Mouse (Mus musculus): Measurements from ENCODE around the gene Ctsl. TPM values are rescaled to one million over a fixed set of nuclear protein-coding genes. Genes with fewer than 3 reads are reported as not detected.
A peak's percentile ranks its signal among the peaks of the same experiment; 100 is the strongest.

Gene Ctsl
- polyA plus RNA-seq, 1 experiment from 2014 or later: 142 TPM

- H3K27ac ChIP-seq (ENCODE audit: low read depth, low read length): no peak overlapping the region
- H3K4me3 ChIP-seq (ENCODE audit: low read depth, low read length): no peak overlapping the region
- ATAC-seq (ENCODE audit: low FRiP score): no peak
- H3K9me3 ChIP-seq (ENCODE audit: control insufficient read depth, low read length): no peaks in the 10 kb centered on the region
- WGBS: 86% methylated on average over 2 of the region's 2 CpGs
- H3K4me2 ChIP-seq: no peak overlapping the region
- no peak for DNase-seq (ENCODE audit: low spot score, missing footprints)
- H3K27me3 ChIP-seq (ENCODE audit: control insufficient read depth, insufficient read depth, low read length): no peaks in the 10 kb centered on the region
- H3K9ac ChIP-seq (ENCODE audit: low read length): no peak overlapping the region
- peaks cover 10% of the 10 kb centered on the region; the same call in 1 of the 2 replicates for H3K36me3 ChIP-seq (ENCODE audit: control insufficient read depth, insufficient read depth, low read length)
- peaks cover 3% of the 10 kb centered on the region; the same call in 1 of the 2 replicates for H3K4me1 ChIP-seq (ENCODE audit: control insufficient read depth, insufficient read depth, low read length)
These were observed 6.4 kb downstream of the Ctsl start for GRCm38 (mm10) chr13:64364258-64364657.

GRCm38 (mm10) chr13:64362139-64362538, 8.6 kb downstream of the Ctsl start:
- no peak for ATAC-seq (ENCODE audit: low FRiP score)
- no peak for DNase-seq (ENCODE audit: low spot score, missing footprints)
- no peak overlapping the region for H3K27ac ChIP-seq (ENCODE audit: low read depth, low read length)
- peaks cover 6% of the 10 kb centered on the region; the same call in 1 of the 2 replicates for H3K36me3 ChIP-seq (ENCODE audit: control insufficient read depth, insufficient read depth, low read length)
- WGBS: 88% methylated on average over 6 of the region's 6 CpGs
- H3K4me1 ChIP-seq (ENCODE audit: control insufficient read depth, insufficient read depth, low read length): no peaks in the 10 kb centered on the region
- no peaks in the 10 kb centered on the region for H3K9me3 ChIP-seq (ENCODE audit: control insufficient read depth, low read length)
- no peak overlapping the region for H3K9ac ChIP-seq (ENCODE audit: low read length)
- no peaks in the 10 kb centered on the region for H3K27me3 ChIP-seq (ENCODE audit: control insufficient read depth, insufficient read depth, low read length)
- no peak overlapping the region for H3K4me2 ChIP-seq
- no peak overlapping the region for H3K4me3 ChIP-seq (ENCODE audit: low read depth, low read length)

GRCm38 (mm10) chr13:64361020-64361419, 9.7 kb downstream of the Ctsl start:
- Histone ChIP-seq H3K4me2 (no peak overlapping the region), H3K36me3 (ENCODE audit: control insufficient read depth, insufficient read depth, low read length) (peaks cover 6% of the 10 kb centered on the region; the same call in 1 of the 2 replicates), H3K4me1 (ENCODE audit: control insufficient read depth, insufficient read depth, low read length) (no peaks in the 10 kb centered on the region), H3K27ac (ENCODE audit: low read depth, low read length) (no peak overlapping the region), H3K27me3 (ENCODE audit: control insufficient read depth, insufficient read depth, low read length) (no peaks in the 10 kb centered on the region), H3K9ac (ENCODE audit: low read length) (no peak overlapping the region), H3K4me3 (ENCODE audit: low read depth, low read length) (no peak overlapping the region), H3K9me3 (ENCODE audit: control insufficient read depth, low read length) (no peaks in the 10 kb centered on the region)
- ATAC-seq (ENCODE audit: low FRiP score) (no peak), DNase-seq (ENCODE audit: low spot score, missing footprints) (no peak)
- WGBS: 88% methylated on average over 3 of the region's 3 CpGs

GRCm38 (mm10) chr13:64359702-64360101, 11.0 kb downstream of the Ctsl start:
- no peaks in the 10 kb centered on the region for H3K27me3 ChIP-seq (ENCODE audit: control insufficient read depth, insufficient read depth, low read length)
- no peak overlapping the region for H3K9ac ChIP-seq (ENCODE audit: low read length)
- no peak overlapping the region for H3K4me2 ChIP-seq
- DNase-seq (ENCODE audit: low spot score, missing footprints): no peak
- H3K4me3 ChIP-seq (ENCODE audit: low read depth, low read length): no peak overlapping the region
- peaks cover 3% of the 10 kb centered on the region; the same call in 1 of the 2 replicates for H3K36me3 ChIP-seq (ENCODE audit: control insufficient read depth, insufficient read depth, low read length)
- H3K4me1 ChIP-seq (ENCODE audit: control insufficient read depth, insufficient read depth, low read length): no peaks in the 10 kb centered on the region
- no peak overlapping the region for H3K27ac ChIP-seq (ENCODE audit: low read depth, low read length)
- 87% methylated on average over 3 of the region's 3 CpGs for WGBS
- H3K9me3 ChIP-seq (ENCODE audit: control insufficient read depth, low read length): no peaks in the 10 kb centered on the region
- ATAC-seq (ENCODE audit: low FRiP score): no peak

GRCm38 (mm10) chr13:64358476-64358875, 12.2 kb downstream of the Ctsl start:
- H3K9me3 ChIP-seq (ENCODE audit: control insufficient read depth, low read length): no peaks in the 10 kb centered on the region
- no peak overlapping the region for H3K27ac ChIP-seq (ENCODE audit: low read depth, low read length)
- H3K4me2 ChIP-seq: no peak overlapping the region
- H3K36me3 ChIP-seq (ENCODE audit: control insufficient read depth, insufficient read depth, low read length): no peaks in the 10 kb centered on the region
- H3K4me1 ChIP-seq (ENCODE audit: control insufficient read depth, insufficient read depth, low read length): no peaks in the 10 kb centered on the region
- no peak for ATAC-seq (ENCODE audit: low FRiP score)
- H3K9ac ChIP-seq (ENCODE audit: low read length): no peak overlapping the region
- no peak overlapping the region for H3K4me3 ChIP-seq (ENCODE audit: low read depth, low read length)
- H3K27me3 ChIP-seq (ENCODE audit: control insufficient read depth, insufficient read depth, low read length): no peaks in the 10 kb centered on the region
- no peak for DNase-seq (ENCODE audit: low spot score, missing footprints)
- WGBS: 98% methylated on average over 1 of the region's 1 CpGs

GRCm38 (mm10) chr13:64357389-64357788, 13.3 kb downstream of the Ctsl start:
- 71% methylated on average over 5 of the region's 5 CpGs for WGBS
- DNase-seq (ENCODE audit: low spot score, missing footprints) (no peak), ATAC-seq (ENCODE audit: low FRiP score) (no peak)
- no peak overlapping the region for H3K9ac ChIP-seq (ENCODE audit: low read length)
- H3K27me3 ChIP-seq (ENCODE audit: control insufficient read depth, insufficient read depth, low read length): no peaks in the 10 kb centered on the region
- H3K4me2 ChIP-seq: no peak overlapping the region
- H3K27ac ChIP-seq (ENCODE audit: low read depth, low read length): no peak overlapping the region
- no peaks in the 10 kb centered on the region for H3K4me1 ChIP-seq (ENCODE audit: control insufficient read depth, insufficient read depth, low read length)
- H3K9me3 ChIP-seq (ENCODE audit: control insufficient read depth, low read length): no peaks in the 10 kb centered on the region
- H3K4me3 ChIP-seq (ENCODE audit: low read depth, low read length): no peak overlapping the region
- no peaks in the 10 kb centered on the region for H3K36me3 ChIP-seq (ENCODE audit: control insufficient read depth, insufficient read depth, low read length)

GRCm38 (mm10) chr13:64349474-64349873, 21.2 kb downstream of the Ctsl start:
- WGBS: 74% methylated on average over 2 of the region's 2 CpGs
- no peaks in the 10 kb centered on the region for H3K9me3 ChIP-seq (ENCODE audit: control insufficient read depth, low read length)
- H3K27me3 ChIP-seq (ENCODE audit: control insufficient read depth, insufficient read depth, low read length): no peaks in the 10 kb centered on the region
- no peak overlapping the region for H3K9ac ChIP-seq (ENCODE audit: low read length)
- no peaks in the 10 kb centered on the region for H3K4me1 ChIP-seq (ENCODE audit: control insufficient read depth, insufficient read depth, low read length)
- ATAC-seq (ENCODE audit: low FRiP score) (no peak), DNase-seq (ENCODE audit: low spot score, missing footprints) (no peak)
- H3K4me2 ChIP-seq: no peak overlapping the region
- H3K27ac ChIP-seq (ENCODE audit: low read depth, low read length): no peak overlapping the region
- no peaks in the 10 kb centered on the region for H3K36me3 ChIP-seq (ENCODE audit: control insufficient read depth, insufficient read depth, low read length)
- H3K4me3 ChIP-seq (ENCODE audit: low read depth, low read length): no peak overlapping the region

GRCm38 (mm10) chr13:64344082-64344501, 26.6 kb downstream of the Ctsl start:
- peak overlapping the region; percentile 43 for H3K4me3 ChIP-seq (ENCODE audit: low read depth, low read length)
- 0 out of 2 replicates have a peak, but pooled peaks cover 2% of the 10 kb centered on the region for H3K4me1 ChIP-seq (ENCODE audit: control insufficient read depth, insufficient read depth, low read length)
- peak overlapping the region; percentile 59 for H3K9ac ChIP-seq (ENCODE audit: low read length)
- no peaks in the 10 kb centered on the region for H3K27me3 ChIP-seq (ENCODE audit: control insufficient read depth, insufficient read depth, low read length)
- ATAC-seq (ENCODE audit: low FRiP score): peak; percentile 86
- no peak overlapping the region for H3K27ac ChIP-seq (ENCODE audit: low read depth, low read length)
- no peaks in the 10 kb centered on the region for H3K36me3 ChIP-seq (ENCODE audit: control insufficient read depth, insufficient read depth, low read length)
- H3K4me2 ChIP-seq: peak overlapping the region; percentile 64
- WGBS: 1% methylated on average over 9 of the region's 9 CpGs
- DNase-seq (ENCODE audit: low spot score, missing footprints): peak; percentile 93
- no peaks in the 10 kb centered on the region for H3K9me3 ChIP-seq (ENCODE audit: control insufficient read depth, low read length)

GRCm38 (mm10) chr13:64343598-64343997, 27.1 kb downstream of the Ctsl start:
- peak overlapping the region; percentile 43 for H3K4me3 ChIP-seq (ENCODE audit: low read depth, low read length)
- H3K9ac ChIP-seq (ENCODE audit: low read length): peak overlapping the region; percentile 59
- no peaks in the 10 kb centered on the region for H3K9me3 ChIP-seq (ENCODE audit: control insufficient read depth, low read length)
- peak; percentile 56 for ATAC-seq (ENCODE audit: low FRiP score)
- no peak overlapping the region for H3K27ac ChIP-seq (ENCODE audit: low read depth, low read length)
- peak; percentile 85 for DNase-seq (ENCODE audit: low spot score, missing footprints)
- 0 out of 2 replicates have a peak, but pooled peaks cover 2% of the 10 kb centered on the region for H3K4me1 ChIP-seq (ENCODE audit: control insufficient read depth, insufficient read depth, low read length)
- H3K4me2 ChIP-seq: peak overlapping the region; percentile 64
- no peaks in the 10 kb centered on the region for H3K27me3 ChIP-seq (ENCODE audit: control insufficient read depth, insufficient read depth, low read length)
- WGBS: 19% methylated on average over 10 of the region's 10 CpGs
- H3K36me3 ChIP-seq (ENCODE audit: control insufficient read depth, insufficient read depth, low read length): no peaks in the 10 kb centered on the region
